Mouse (Mus musculus) lung, embryonic 14.5 days (tissue): Measurements from ENCODE around the gene Art4. TPM values are rescaled to one million over a fixed set of nuclear protein-coding genes. Genes with fewer than 3 reads are reported as not detected.

Experiments
- ATAC-seq: fragments of 200-750 bp; cut with Nextera tagmentation; 2 replicates; pipeline ENCODE4 v1.8.0; 2017; ENCODE audit warnings: mild to moderate bottlenecking, moderate TSS enrichment, moderate library complexity; ENCODE audit not compliant: insufficient read depth
- DNase-seq: peaks from one replicate; pipeline ENCODE4 v3.0.0-alpha.2; 2015
- H3K27ac ChIP-seq: fragments of 300-500 bp; sonication (generic); 2 replicates; pipeline ENCODE4 v1.5.1; 2014; ENCODE audit warnings: low read depth, mild to moderate bottlenecking, moderate library complexity
- H3K27me3 ChIP-seq: fragments of 300-500 bp; sonication (generic); 2 replicates; pipeline ENCODE4 v1.6.1; 2014; ENCODE audit warnings: low read length, control low read depth; ENCODE audit not compliant: insufficient read depth
- H3K36me3 ChIP-seq: fragments of 300-500 bp; sonication (generic); 2 replicates; pipeline ENCODE4 v1.6.1; 2014; ENCODE audit warnings: control low read depth; ENCODE audit not compliant: insufficient read depth
- H3K4me1 ChIP-seq: fragments of 300-500 bp; sonication (generic); 2 replicates; pipeline ENCODE4 v1.6.1; 2014; ENCODE audit warnings: antibody characterized with exemption, control low read depth; ENCODE audit not compliant: insufficient read depth
- H3K4me2 ChIP-seq: fragments of 300-500 bp; sonication (generic); 2 replicates; pipeline ENCODE4 v1.6.1; 2014; ENCODE audit warnings: mild to moderate bottlenecking
- H3K4me3 ChIP-seq: fragments of 300-500 bp; sonication (generic); 2 replicates; pipeline ENCODE4 v1.5.1; 2014; ENCODE audit warnings: low read depth, low read length
- H3K9ac ChIP-seq: fragments of 300-500 bp; sonication (generic); 2 replicates; pipeline ENCODE4 v1.6.1; 2014
- H3K9me3 ChIP-seq: fragments of 300-500 bp; sonication (generic); 2 replicates; pipeline ENCODE4 v1.6.1; 2016; ENCODE audit warnings: low read depth, low read length, control low read depth
- CTCF ChIP-seq: IDR thresholded peaks from 2 replicates; pipeline ENCODE4 v1.5.1; 2016; ENCODE audit warnings: antibody characterized with exemption, low read depth
- WGBS: fragments of 180-500 bp; shearing (Covaris S2); extraction: QIAGEN DNeasy Blood & Tissue Kit; methylation state at CpG from one replicate; pipeline ENCODE4 v1.1.7; 2014; 5-methylcytosine and 5-hydroxymethylcytosine counted together
- polyA plus RNA-seq: library from polyadenylated mRNA; unstranded; fragments of >200 nt; fragmentation: Nextera tagmentation; extraction: Ambion mirVana; gene quantifications from 2 replicates; pipeline ENCODE4 v1.2.1, GENCODE M21; 2014

Gene Art4
- polyA plus RNA-seq, 1 experiment from 2014 or later, result 3.3 TPM

DNA sequence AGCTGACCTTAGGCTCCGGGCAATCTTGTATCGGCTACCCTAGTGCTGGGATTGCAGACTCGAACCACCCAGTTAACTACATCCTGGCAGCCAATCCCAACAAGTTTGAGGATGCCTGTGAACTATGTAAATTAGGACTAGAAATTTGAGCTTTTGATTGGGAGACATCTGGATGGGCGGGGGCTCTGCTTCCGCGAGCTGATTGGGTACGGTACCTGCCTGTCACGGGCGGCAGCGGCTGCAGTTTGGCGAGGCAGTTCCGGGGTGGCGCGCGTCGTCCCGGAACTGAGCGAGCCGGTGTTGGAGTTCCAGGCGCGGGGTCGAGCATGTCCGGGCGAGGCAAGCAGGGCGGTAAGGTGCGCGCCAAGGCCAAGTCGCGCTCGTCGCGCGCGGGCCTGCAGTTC is 49.5 kb downstream of the Art4 start, which contains the start of gene H2afj:
Gene H2afj (plus strand): TSS at position 231 of the 404 bp plus-strand sequence.
- H3K27me3 ChIP-seq, result no peaks in the 10 kb centered on the region
- H3K4me2 ChIP-seq, result peak within 1 kb of the TSS; percentile 95
- under 1% methylated on average over 34 of the region's 34 CpGs for WGBS
- H3K36me3 ChIP-seq, result peaks cover 16% of the 10 kb centered on the region
- peak within 1 kb of the TSS; percentile 68 for H3K9ac ChIP-seq
- peak; percentile 99 for DNase-seq
- H3K4me3 ChIP-seq, result peak within 1 kb of the TSS; percentile 83
- ATAC-seq, result peak; percentile 77
- H3K4me1 ChIP-seq, result peaks cover 15% of the 10 kb centered on the region
- peak within 1 kb of the TSS; percentile 87 for H3K27ac ChIP-seq
- no peak for TF ChIP-seq CTCF
- H3K9me3 ChIP-seq, result no peaks in the 10 kb centered on the region

DNA sequence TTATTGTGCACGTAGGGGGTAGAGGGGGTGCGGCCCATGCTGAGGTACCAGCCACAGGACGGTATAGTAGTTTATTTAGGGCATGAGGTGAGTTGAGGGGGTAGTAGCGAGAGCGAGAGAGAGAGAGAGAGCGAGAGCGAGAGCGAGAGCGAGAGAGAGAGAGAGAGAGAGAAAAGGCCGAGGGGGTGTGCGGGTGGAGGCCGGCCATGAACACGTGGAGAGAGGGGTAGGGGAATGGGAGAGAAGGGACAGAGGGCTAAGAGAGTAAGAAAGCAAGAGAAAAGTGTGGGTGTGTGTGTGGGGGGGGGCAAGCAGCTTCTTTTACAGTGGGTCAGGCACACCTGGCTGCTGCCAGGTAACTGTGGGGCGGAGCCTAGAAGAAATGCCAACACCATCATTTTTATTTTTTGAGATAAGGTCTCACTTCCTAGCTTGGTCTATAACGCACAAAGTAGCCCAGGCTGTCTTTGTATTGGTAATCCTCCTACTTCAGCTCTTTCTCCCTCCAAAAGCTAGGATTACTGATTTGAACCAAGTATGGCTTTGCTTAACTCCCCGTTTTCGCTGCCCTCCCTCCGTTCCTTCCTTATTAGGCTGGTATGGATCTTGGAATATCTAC is 50.0 kb downstream of the Art4 start:
- no peak for TF ChIP-seq CTCF
- H3K36me3 ChIP-seq, result peaks cover 11% of the 10 kb centered on the region
- peak overlapping the region; percentile 41 for H3K9ac ChIP-seq
- H3K4me3 ChIP-seq, result peak overlapping the region; percentile 83
- DNase-seq, result peak; percentile 32
- H3K9me3 ChIP-seq, result no peaks in the 10 kb centered on the region
- peak overlapping the region; percentile 87 for H3K27ac ChIP-seq
- peak overlapping the region; percentile 95 for H3K4me2 ChIP-seq
- no peaks in the 10 kb centered on the region for H3K27me3 ChIP-seq
- WGBS, result 33% methylated on average over 18 of the region's 18 CpGs
- no peak; the same call in 1 of the 2 replicates for ATAC-seq
- peaks cover 15% of the 10 kb centered on the region for H3K4me1 ChIP-seq

DNA sequence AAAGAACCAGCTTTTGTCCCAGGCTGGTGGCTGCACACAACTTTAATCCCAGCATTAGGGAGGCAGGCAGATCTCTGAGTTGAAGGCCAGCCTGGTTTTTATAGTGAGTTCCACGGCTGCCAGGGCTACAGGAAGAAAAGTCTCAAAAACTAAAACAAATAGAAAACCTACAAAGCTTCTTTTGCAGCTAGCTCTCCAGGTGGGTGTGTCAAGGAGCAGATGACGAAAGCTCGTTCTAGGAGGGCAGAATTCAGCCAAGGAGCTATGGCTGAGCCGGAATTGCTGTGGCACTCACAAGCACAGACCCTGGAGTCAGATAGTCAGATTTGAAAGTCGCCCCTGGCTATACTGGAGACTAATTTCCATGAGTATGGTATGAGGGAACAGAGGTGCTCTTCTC is 50.7 kb downstream of the Art4 start:
- 49% methylated on average over 5 of the region's 5 CpGs for WGBS
- Histone ChIP-seq H3K4me3 (peak overlapping the region; percentile 83; the same call in 1 of the 2 replicates), H3K4me2 (peak overlapping the region; percentile 95), H3K27me3 (no peaks in the 10 kb centered on the region), H3K27ac (peak overlapping the region; percentile 87), H3K9me3 (no peaks in the 10 kb centered on the region), H3K9ac (no peak overlapping the region; the same call in 1 of the 2 replicates), H3K4me1 (peaks cover 15% of the 10 kb centered on the region), H3K36me3 (peaks cover 4% of the 10 kb centered on the region; the same call in 1 of the 2 replicates)
- ATAC-seq, result no peak
- no peak for TF ChIP-seq CTCF
- peak; percentile 67 for DNase-seq

DNA sequence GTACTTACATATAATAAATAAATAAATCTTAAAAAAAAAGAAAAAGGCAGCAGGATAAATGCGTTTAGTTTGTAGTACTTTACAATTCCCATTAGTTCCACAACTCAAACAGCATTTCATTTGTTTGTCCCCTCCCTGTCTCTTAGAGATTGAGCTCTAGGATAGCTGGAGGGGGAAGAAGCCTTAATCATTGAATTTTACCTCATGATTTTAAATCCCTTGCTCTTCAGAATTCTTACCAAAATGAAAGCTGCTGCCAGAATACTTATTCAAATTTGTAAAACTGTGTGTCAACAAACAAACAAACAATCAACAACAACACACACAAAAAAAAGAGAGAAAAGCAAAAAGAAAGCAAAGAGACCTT is 52.1 kb downstream of the Art4 start:
- H3K4me1 ChIP-seq, result peaks cover 15% of the 10 kb centered on the region
- DNase-seq, result no peak
- WGBS, result 74% methylated on average over 1 of the region's 1 CpGs
- no peak for TF ChIP-seq CTCF
- no peaks in the 10 kb centered on the region for H3K36me3 ChIP-seq
- no peaks in the 10 kb centered on the region for H3K9me3 ChIP-seq
- H3K27ac ChIP-seq, result peak overlapping the region; percentile 100; the same call in 1 of the 2 replicates
- peak overlapping the region; percentile 92; the same call in 1 of the 2 replicates for H3K4me2 ChIP-seq
- no peak overlapping the region for H3K4me3 ChIP-seq
- no peak overlapping the region for H3K9ac ChIP-seq
- ATAC-seq, result no peak
- H3K27me3 ChIP-seq, result no peaks in the 10 kb centered on the region

DNA sequence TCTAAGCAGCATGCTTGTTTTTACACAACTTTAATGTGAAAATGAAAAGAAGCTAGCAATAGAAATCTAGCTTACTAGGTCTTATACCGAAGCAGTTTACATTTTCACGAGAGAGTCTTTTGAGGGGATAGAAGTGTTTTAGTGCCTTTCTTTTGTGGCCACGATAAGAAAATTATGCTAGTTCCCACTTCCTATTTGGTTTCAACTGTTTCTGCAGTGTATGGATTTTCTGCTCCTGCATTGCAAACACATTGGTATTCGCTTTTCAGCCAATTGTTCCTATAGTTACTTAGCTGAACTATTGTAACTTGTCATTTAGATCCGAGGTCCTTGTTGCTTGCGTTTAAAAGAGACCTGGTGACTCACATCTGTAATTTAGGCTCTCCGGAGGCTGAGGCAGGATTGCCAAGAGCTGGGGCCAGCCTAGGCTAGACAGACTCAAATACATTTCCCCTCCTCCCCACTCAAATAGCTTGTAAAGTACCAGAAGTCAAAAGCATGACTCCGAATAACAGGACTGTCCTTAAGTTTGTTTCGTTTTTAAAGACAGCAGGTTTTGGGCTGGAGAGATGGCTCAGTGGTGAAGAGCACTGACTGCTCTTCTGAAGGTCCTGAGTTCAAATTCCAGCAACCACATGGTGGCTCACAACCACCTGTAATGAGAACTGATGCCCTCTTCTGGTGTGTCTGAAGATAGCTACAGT is 52.7 kb downstream of the Art4 start:
- H3K27ac ChIP-seq, result peak overlapping the region; percentile 100
- ATAC-seq (no peak), DNase-seq (peak; percentile 52)
- TF ChIP-seq CTCF, result no peak
- H3K9ac ChIP-seq, result peak overlapping the region; percentile 50
- no peaks in the 10 kb centered on the region for H3K36me3 ChIP-seq
- H3K4me2 ChIP-seq, result peak overlapping the region; percentile 92
- WGBS, result 26% methylated on average over 9 of the region's 9 CpGs
- H3K9me3 ChIP-seq, result no peaks in the 10 kb centered on the region
- H3K27me3 ChIP-seq, result no peaks in the 10 kb centered on the region
- peak overlapping the region; percentile 72 for H3K4me3 ChIP-seq
- peaks cover 15% of the 10 kb centered on the region for H3K4me1 ChIP-seq

DNA sequence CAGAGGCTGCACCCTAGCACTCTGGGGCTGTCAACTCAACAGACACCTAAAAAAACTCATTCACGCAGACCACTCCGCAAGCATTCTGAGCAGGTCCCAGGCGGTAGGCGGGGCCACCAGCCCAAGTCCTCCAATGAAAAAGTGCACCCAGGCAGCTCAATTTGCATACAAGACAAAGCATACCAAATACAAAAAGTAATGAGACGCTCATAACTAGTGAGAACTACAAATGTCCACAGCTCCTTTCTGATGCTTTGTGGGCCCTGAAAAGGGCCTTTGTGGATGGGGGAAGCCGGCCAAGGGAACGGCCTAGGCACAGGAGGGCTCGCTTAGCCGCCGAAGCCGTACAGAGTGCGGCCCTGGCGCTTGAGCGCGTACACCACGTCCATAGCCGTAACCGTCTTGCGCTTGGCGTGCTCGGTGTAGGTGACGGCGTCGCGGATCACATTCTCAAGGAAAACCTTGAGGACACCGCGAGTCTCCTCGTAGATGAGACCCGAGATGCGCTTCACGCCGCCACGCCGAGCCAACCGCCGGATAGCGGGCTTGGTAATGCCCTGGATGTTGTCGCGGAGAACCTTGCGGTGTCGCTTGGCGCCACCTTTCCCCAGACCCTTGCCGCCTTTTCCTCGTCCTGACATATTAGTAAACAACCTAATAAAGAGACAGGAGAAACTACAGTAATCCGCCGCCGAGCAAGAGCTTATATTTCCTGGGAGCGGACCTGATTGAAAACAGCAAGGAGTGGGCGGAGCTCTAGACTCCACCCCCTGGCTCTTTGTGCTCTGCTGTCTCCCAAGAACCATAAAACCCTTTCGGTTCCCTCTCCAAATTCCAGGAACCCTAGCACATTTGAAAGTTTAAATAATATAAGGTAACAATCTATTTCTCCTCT is 53.5 kb downstream of the Art4 start, which contains the start of gene Hist4h4:
Gene Hist4h4 (minus strand): TSS at position 677 of the 895 bp plus-strand sequence.
- under 1% methylated on average over 50 of the region's 50 CpGs for WGBS

More for the DNA sequence above, 53.5 kb downstream of the Art4 start, which contains the start of gene Hist4h4:
- Histone ChIP-seq H3K27me3 (no peaks in the 10 kb centered on the region), H3K9me3 (no peaks in the 10 kb centered on the region), H3K4me3 (peak within 1 kb of the TSS; percentile 72), H3K36me3 (no peaks in the 10 kb centered on the region), H3K4me1 (peaks cover 12% of the 10 kb centered on the region), H3K4me2 (peak within 1 kb of the TSS; percentile 92), H3K27ac (peak within 1 kb of the TSS; percentile 100), H3K9ac (peak within 1 kb of the TSS; percentile 98)
- TF ChIP-seq CTCF, result no peak
- ATAC-seq (peak; percentile 74), DNase-seq (peak; percentile 98)
